Mouse (Mus musculus) neural tube, embryonic 12.5 days (tissue): ENCODE measurements around the gene Nipal3. TPM values are rescaled to one million over a fixed set of nuclear protein-coding genes. Genes with fewer than 3 reads are reported as not detected.

Experiments
- ATAC-seq: fragments of 200-750 bp; cut with Nextera tagmentation; 2 replicates; pipeline ENCODE4 v1.8.0; 2017; ENCODE audit warnings: low read depth, mild to moderate bottlenecking, moderate TSS enrichment, moderate library complexity; ENCODE audit not compliant: low FRiP score
- H3K27ac ChIP-seq: fragments of 300-500 bp; sonication (generic); 2 replicates; pipeline ENCODE4 v1.5.1; 2016
- H3K27me3 ChIP-seq: fragments of 300-500 bp; sonication (generic); replicated peaks from 2 replicates; pipeline ENCODE4 v1.6.1; 2016; ENCODE audit warnings: mild to moderate bottlenecking
- H3K36me3 ChIP-seq: fragments of 300-500 bp; sonication (generic); 2 replicates; pipeline ENCODE4 v1.6.1; 2016; ENCODE audit warnings: mild to moderate bottlenecking
- H3K4me1 ChIP-seq: fragments of 300-500 bp; sonication (generic); 2 replicates; pipeline ENCODE4 v1.6.1; 2016
- H3K4me2 ChIP-seq: fragments of 300-500 bp; sonication (generic); replicated peaks from 2 replicates; pipeline ENCODE4 v1.6.1; 2016; ENCODE audit warnings: mild to moderate bottlenecking
- H3K4me3 ChIP-seq: fragments of 300-500 bp; sonication (generic); 2 replicates; pipeline ENCODE4 v1.5.1; 2016
- H3K9ac ChIP-seq: fragments of 300-500 bp; sonication (generic); 2 replicates; pipeline ENCODE4 v1.6.1; 2016; ENCODE audit warnings: mild to moderate bottlenecking
- H3K9me3 ChIP-seq: fragments of 300-500 bp; sonication (generic); 2 replicates; pipeline ENCODE4 v1.6.1; 2016; ENCODE audit warnings: mild to moderate bottlenecking
- WGBS: fragments of 180-500 bp; shearing (Covaris S2); methylation state at CpG from one replicate; pipeline ENCODE4 v1.1.7; 2016; 5-methylcytosine and 5-hydroxymethylcytosine counted together
- polyA plus RNA-seq: library from polyadenylated mRNA; unstranded; fragments of >200 nt; fragmentation: Nextera tagmentation; extraction: Ambion mirVana; gene quantifications from 2 replicates; pipeline ENCODE4 v1.2.1, GENCODE M21; 2016

Gene Nipal3
- polyA plus RNA-seq, 1 experiment from 2014 or later = 3.8 TPM

- H3K4me2 ChIP-seq = no peak overlapping the region
- no peak overlapping the region for H3K9ac ChIP-seq
- no peaks in the 10 kb centered on the region for H3K9me3 ChIP-seq
- H3K4me3 ChIP-seq = no peak overlapping the region
- H3K27ac ChIP-seq = no peak overlapping the region
- no peak for ATAC-seq
- 29% methylated on average over 6 of the region's 6 CpGs for WGBS
- H3K36me3 ChIP-seq = no peaks in the 10 kb centered on the region
- H3K4me1 ChIP-seq = 0 out of 2 replicates have a peak, but pooled peaks cover 3% of the 10 kb centered on the region
- H3K27me3 ChIP-seq = no peaks in the 10 kb centered on the region
These were observed 41.7 kb downstream of the Nipal3 start for GRCm38 (mm10) chr4:135453164-135453563.

- H3K9me3 ChIP-seq = no peaks in the 10 kb centered on the region
- no peak overlapping the region for H3K4me2 ChIP-seq
- H3K36me3 ChIP-seq = no peaks in the 10 kb centered on the region
- WGBS = 59% methylated on average over 18 of the region's 18 CpGs
- ATAC-seq = no peak
- H3K27ac ChIP-seq = no peak overlapping the region
- H3K4me3 ChIP-seq = no peak overlapping the region
- H3K9ac ChIP-seq = no peak overlapping the region
- H3K27me3 ChIP-seq = no peaks in the 10 kb centered on the region
- 0 out of 2 replicates have a peak, but pooled peaks cover 3% of the 10 kb centered on the region for H3K4me1 ChIP-seq
These were observed 43.4 kb downstream of the Nipal3 start for GRCm38 (mm10) chr4:135451360-135452015.

GRCm38 (mm10) chr4:135442473-135442872 is 52.4 kb downstream of the Nipal3 start:
- Histone ChIP-seq H3K27ac (no peak overlapping the region), H3K9ac (no peak overlapping the region), H3K27me3 (no peaks in the 10 kb centered on the region), H3K4me1 (no peaks in the 10 kb centered on the region), H3K36me3 (no peaks in the 10 kb centered on the region), H3K4me3 (no peak overlapping the region), H3K4me2 (no peak overlapping the region), H3K9me3 (no peaks in the 10 kb centered on the region)
- WGBS = 75% methylated on average over 5 of the region's 5 CpGs
- ATAC-seq = no peak

- Histone ChIP-seq H3K9me3 (no peaks in the 10 kb centered on the region), H3K4me2 (no peak overlapping the region), H3K4me3 (no peak overlapping the region), H3K27me3 (no peaks in the 10 kb centered on the region), H3K4me1 (no peaks in the 10 kb centered on the region), H3K9ac (no peak overlapping the region), H3K36me3 (no peaks in the 10 kb centered on the region), H3K27ac (no peak overlapping the region)
- WGBS = 69% methylated on average over 9 of the region's 9 CpGs
- no peak for ATAC-seq
These were observed 54.8 kb downstream of the Nipal3 start for GRCm38 (mm10) chr4:135439904-135440522.

GRCm38 (mm10) chr4:135439188-135439647 is 55.6 kb downstream of the Nipal3 start:
- no peaks in the 10 kb centered on the region for H3K27me3 ChIP-seq
- no peaks in the 10 kb centered on the region for H3K36me3 ChIP-seq
- peaks cover 4% of the 10 kb centered on the region; the same call in 1 of the 2 replicates for H3K4me1 ChIP-seq
- no peaks in the 10 kb centered on the region for H3K9me3 ChIP-seq
- peak overlapping the region; percentile 32 for H3K4me2 ChIP-seq
- WGBS = 3% methylated on average over 15 of the region's 15 CpGs
- ATAC-seq = peak; percentile 70
- no peak overlapping the region for H3K4me3 ChIP-seq
- H3K27ac ChIP-seq = no peak overlapping the region
- no peak overlapping the region for H3K9ac ChIP-seq

- Histone ChIP-seq H3K4me3 (no peak overlapping the region), H3K9ac (no peak overlapping the region), H3K9me3 (no peaks in the 10 kb centered on the region), H3K27ac (no peak overlapping the region), H3K36me3 (no peaks in the 10 kb centered on the region), H3K4me1 (peaks cover 9% of the 10 kb centered on the region), H3K4me2 (no peak overlapping the region), H3K27me3 (no peaks in the 10 kb centered on the region)
- no peak for ATAC-seq
These were observed 56.9 kb downstream of the Nipal3 start for GRCm38 (mm10) chr4:135437924-135438323.

- no peaks in the 10 kb centered on the region for H3K27me3 ChIP-seq
- H3K9me3 ChIP-seq = no peaks in the 10 kb centered on the region
- no peak for ATAC-seq
- H3K27ac ChIP-seq = no peak overlapping the region
- H3K9ac ChIP-seq = no peak overlapping the region
- peaks cover 10% of the 10 kb centered on the region for H3K4me1 ChIP-seq
- no peak overlapping the region for H3K4me3 ChIP-seq
- H3K36me3 ChIP-seq = no peaks in the 10 kb centered on the region
- 61% methylated on average over 13 of the region's 13 CpGs for WGBS
- no peak overlapping the region for H3K4me2 ChIP-seq
These were observed 58.5 kb downstream of the Nipal3 start for GRCm38 (mm10) chr4:135436291-135436690.

GRCm38 (mm10) chr4:135434395-135434789 is 60.4 kb downstream of the Nipal3 start:
- H3K9ac ChIP-seq = peak overlapping the region; percentile 78
- H3K27me3 ChIP-seq = no peaks in the 10 kb centered on the region
- no peak overlapping the region for H3K27ac ChIP-seq
- H3K36me3 ChIP-seq = no peaks in the 10 kb centered on the region
- ATAC-seq = 0 out of 2 replicates have a peak, but pooled peaks have one; percentile 6
- H3K4me1 ChIP-seq = peaks cover 10% of the 10 kb centered on the region
- H3K4me2 ChIP-seq = peak overlapping the region; percentile 68
- H3K4me3 ChIP-seq = peak overlapping the region; percentile 77
- H3K9me3 ChIP-seq = no peaks in the 10 kb centered on the region
- 26% methylated on average over 11 of the region's 11 CpGs for whole genome bisulfite sequencing

GRCm38 (mm10) chr4:135433443-135434394 is 61.1 kb downstream of the Nipal3 start, which contains the start of gene Rcan3:
Gene Rcan3, minus strand, starts transcription at chr4:135433853.
- under 1% methylated on average over 72 of the region's 79 CpGs for WGBS

GRCm38 (mm10) chr4:135433086-135433442 is 61.8 kb downstream of the Nipal3 start:
- H3K27ac ChIP-seq = no peak overlapping the region; the same call in 1 of the 2 replicates
- peak; percentile 19; the same call in 1 of the 2 replicates for ATAC-seq
- H3K4me3 ChIP-seq = peak overlapping the region; percentile 77
- WGBS = 7% methylated on average over 10 of the region's 10 CpGs
- H3K9me3 ChIP-seq = no peaks in the 10 kb centered on the region
- H3K27me3 ChIP-seq = no peaks in the 10 kb centered on the region
- H3K36me3 ChIP-seq = no peaks in the 10 kb centered on the region
- peak overlapping the region; percentile 68 for H3K4me2 ChIP-seq
- H3K9ac ChIP-seq = peak overlapping the region; percentile 78
- peaks cover 10% of the 10 kb centered on the region for H3K4me1 ChIP-seq

More at GRCm38 (mm10) chr4:135433443-135434394, 61.1 kb downstream of the Nipal3 start, which contains the start of gene Rcan3:
- Histone ChIP-seq H3K27me3 (no peaks in the 10 kb centered on the region), H3K9ac (peak within 1 kb of the TSS; percentile 78), H3K27ac (no peak within 1 kb of the TSS; the same call in 1 of the 2 replicates), H3K4me3 (peak within 1 kb of the TSS; percentile 77), H3K9me3 (no peaks in the 10 kb centered on the region), H3K36me3 (no peaks in the 10 kb centered on the region), H3K4me2 (peak within 1 kb of the TSS; percentile 68), H3K4me1 (peaks cover 10% of the 10 kb centered on the region)
- peak; percentile 87 for ATAC-seq

- Histone ChIP-seq H3K36me3 (no peaks in the 10 kb centered on the region; the same call in 1 of the 2 replicates), H3K27ac (no peak overlapping the region), H3K9ac (no peak overlapping the region), H3K4me3 (no peak overlapping the region), H3K9me3 (no peaks in the 10 kb centered on the region), H3K4me1 (peaks cover 10% of the 10 kb centered on the region), H3K27me3 (no peaks in the 10 kb centered on the region), H3K4me2 (no peak overlapping the region)
- no peak for ATAC-seq
- WGBS = 83% methylated on average over 8 of the region's 8 CpGs
These were observed 64.7 kb downstream of the Nipal3 start for GRCm38 (mm10) chr4:135429990-135430760.
